Mouse (Mus musculus) ES-E14 (cell line): ENCODE results near the gene Abr. TPM values are rescaled to one million over a fixed set of nuclear protein-coding genes. Genes with fewer than 3 reads are reported as not detected.

Experiments used
- DNase-seq: peaks from one replicate; pipeline ENCODE4 v3.0.0-alpha.2; 2013; ENCODE audit warnings: low read depth, low spot score
- H3K27ac ChIP-seq: 2 replicates; pipeline ENCODE4 v1.5.1; 2012; ENCODE audit warnings: low read depth, mild to moderate bottlenecking, low read length, moderate library complexity, mixed read lengths; ENCODE audit not compliant: poor library complexity, insufficient read depth, severe bottlenecking
- H3K36me3 ChIP-seq: 2 replicates; pipeline ENCODE4 v1.6.1; 2012; ENCODE audit warnings: mild to moderate bottlenecking, low read length, moderate library complexity, mixed read lengths; ENCODE audit not compliant: control insufficient read depth, poor library complexity, insufficient read depth, severe bottlenecking
- H3K4me1 ChIP-seq, 2 experiments: fragments of 150-350 bp in 1 of 2; sonication (generic) in 1 of 2; 2 replicates each; pipeline ENCODE4 v1.6.1; 2012; ENCODE audit warnings: low read length in 2 of 2, mild to moderate bottlenecking in 1 of 2, mixed read lengths in 1 of 2; ENCODE audit not compliant: control insufficient read depth in 2 of 2, insufficient read depth in 2 of 2, poor library complexity in 1 of 2
- H3K4me3 ChIP-seq, 2 experiments: fragments of 150-350 bp in 1 of 2; sonication (generic) in 1 of 2; 2 replicates each; pipeline ENCODE4 v1.5.1; 2012; ENCODE audit warnings: low read length in 2 of 2, low read depth in 1 of 2, mild to moderate bottlenecking in 1 of 2, mixed read lengths in 1 of 2; ENCODE audit not compliant: insufficient read depth in 1 of 2, poor library complexity in 1 of 2, severe bottlenecking in 1 of 2
- H3K9ac ChIP-seq: 2 replicates; pipeline ENCODE4 v1.6.1; 2012; ENCODE audit warnings: low read depth, mild to moderate bottlenecking, low read length, mixed read lengths; ENCODE audit not compliant: poor library complexity, insufficient read depth, severe bottlenecking
- H3K9me3 ChIP-seq: fragments of 150-350 bp; sonication (generic); 2 replicates; pipeline ENCODE4 v1.6.1; 2012; ENCODE audit warnings: low read depth, mild to moderate bottlenecking, low read length; ENCODE audit not compliant: control insufficient read depth, insufficient read depth
- CHD2 ChIP-seq: IDR thresholded peaks from 2 replicates; pipeline ENCODE4 v1.6.1; 2014; ENCODE audit warnings: mild to moderate bottlenecking, low read depth, low read length, inconsistent platforms
- HCFC1 ChIP-seq: IDR thresholded peaks from 2 replicates; pipeline ENCODE4 v1.6.1; 2012; ENCODE audit warnings: low read length, inconsistent platforms, borderline replicate concordance; ENCODE audit not compliant: insufficient read depth
- MAFK ChIP-seq: IDR thresholded peaks from 2 replicates; pipeline ENCODE4 v1.6.1; 2014; ENCODE audit warnings: mild to moderate bottlenecking, low read depth, low read length, inconsistent platforms; ENCODE audit not compliant: insufficient read depth
- ZC3H11A ChIP-seq: IDR thresholded peaks from 2 replicates; pipeline ENCODE4 v1.6.1; 2012; ENCODE audit warnings: low read depth, mild to moderate bottlenecking, inconsistent platforms, low read length, borderline replicate concordance
- ZNF384 ChIP-seq: IDR thresholded peaks from 2 replicates; pipeline ENCODE4 v1.6.1; 2012; ENCODE audit warnings: low read depth, low read length, inconsistent platforms
- in situ Hi-C, 2 experiments: fragments of 600-800 bp; cut with MboI; formaldehyde crosslinking; loops; one replicate each; pipeline ENCODE4 v1.15.1; 2025; ENCODE audit warnings: low sequenced_read_pairs in 2 of 2, inconsistent platforms in 1 of 2; ENCODE audit not compliant: unreplicated experiment in 2 of 2
- total RNA-seq: library from RNA; depleted of rRNA; stranded (reverse); fragments of 300-350 nt; gene quantifications from 2 replicates; pipeline ENCODE4 v1.2.3, GENCODE M21; 2012

Gene Abr
- total RNA-seq, 1 experiment, result 28.6 TPM

- H3K9ac ChIP-seq, result no peak overlapping the region
- in situ Hi-C loops, result no loop called here
- no peaks in the 10 kb centered on the region for H3K36me3 ChIP-seq
- DNase-seq, result no peak
- TF ChIP-seq MAFK, result no peak
- TF ChIP-seq HCFC1, result no peak
- no peak for TF ChIP-seq CHD2
- TF ChIP-seq ZC3H11A, result no peak
- no peak for TF ChIP-seq ZNF384
- no peak overlapping the region for H3K27ac ChIP-seq
- H3K9me3 ChIP-seq, result no peaks in the 10 kb centered on the region
- peaks cover 6 to 10% of the 10 kb centered on the region in 2 experiments; a peak in 3 of 4 replicates for H3K4me1 ChIP-seq
- H3K4me3 ChIP-seq, result no peak overlapping the region
These were observed 6.5 kb upstream of the Abr start for GRCm38 (mm10) chr11:76628613-76629012.

GRCm38 (mm10) chr11:76624881-76625280 is 2.8 kb upstream of the Abr start:
- TF ChIP-seq ZC3H11A, result no peak
- no peak for TF ChIP-seq ZNF384
- no peak for TF ChIP-seq MAFK
- TF ChIP-seq HCFC1, result no peak
- TF ChIP-seq CHD2, result no peak
- no peaks in the 10 kb centered on the region for H3K9me3 ChIP-seq
- H3K4me1 ChIP-seq, result peaks cover 6 to 14% of the 10 kb centered on the region in 2 experiments; a peak in 3 of 4 replicates
- H3K27ac ChIP-seq, result peak overlapping the region; percentile 11; the same call in 1 of the 2 replicates
- H3K36me3 ChIP-seq, result peaks cover 3% of the 10 kb centered on the region; the same call in 1 of the 2 replicates
- H3K9ac ChIP-seq, result no peak overlapping the region
- no peak overlapping the region for H3K4me3 ChIP-seq
- in situ Hi-C loops, result no loop called here
- no peak for DNase-seq

- H3K36me3 ChIP-seq, result peaks cover 11% of the 10 kb centered on the region; the same call in 1 of the 2 replicates
- peak overlapping the region; percentile 84 to 92 for H3K4me3 ChIP-seq
- H3K9ac ChIP-seq, result peak overlapping the region; percentile 87; the same call in 1 of the 2 replicates
- H3K27ac ChIP-seq, result peak overlapping the region; percentile 6; the same call in 1 of the 2 replicates
- peaks cover 6 to 16% of the 10 kb centered on the region in 2 experiments; a peak in 3 of 4 replicates for H3K4me1 ChIP-seq
- no peaks in the 10 kb centered on the region for H3K9me3 ChIP-seq
- in situ Hi-C loops, result no loop called here
- no peak for DNase-seq
- TF ChIP-seq ZC3H11A (no peak), ZNF384 (no peak), MAFK (no peak), CHD2 (no peak)
These were observed 2.0 kb upstream of the Abr start for GRCm38 (mm10) chr11:76624071-76624470.

- peak overlapping the region; percentile 84 to 92 for H3K4me3 ChIP-seq
- in situ Hi-C loops, result no loop called here
- H3K9me3 ChIP-seq, result no peaks in the 10 kb centered on the region
- H3K27ac ChIP-seq, result peak overlapping the region; percentile 6; the same call in 1 of the 2 replicates
- no peak for DNase-seq
- TF ChIP-seq ZNF384 (peak; percentile 79), MAFK (no peak), ZC3H11A (no peak), CHD2 (no peak), HCFC1 (no peak)
- peaks cover 6 to 16% of the 10 kb centered on the region in 2 experiments; a peak in 3 of 4 replicates for H3K4me1 ChIP-seq
- H3K36me3 ChIP-seq, result peaks cover 11% of the 10 kb centered on the region; the same call in 1 of the 2 replicates
- peak overlapping the region; percentile 87 for H3K9ac ChIP-seq
These were observed 1.3 kb upstream of the Abr start for GRCm38 (mm10) chr11:76623206-76623961.
